ENCODE assay signal across 9 mouse cellular contexts in the genomic region with DNA sequence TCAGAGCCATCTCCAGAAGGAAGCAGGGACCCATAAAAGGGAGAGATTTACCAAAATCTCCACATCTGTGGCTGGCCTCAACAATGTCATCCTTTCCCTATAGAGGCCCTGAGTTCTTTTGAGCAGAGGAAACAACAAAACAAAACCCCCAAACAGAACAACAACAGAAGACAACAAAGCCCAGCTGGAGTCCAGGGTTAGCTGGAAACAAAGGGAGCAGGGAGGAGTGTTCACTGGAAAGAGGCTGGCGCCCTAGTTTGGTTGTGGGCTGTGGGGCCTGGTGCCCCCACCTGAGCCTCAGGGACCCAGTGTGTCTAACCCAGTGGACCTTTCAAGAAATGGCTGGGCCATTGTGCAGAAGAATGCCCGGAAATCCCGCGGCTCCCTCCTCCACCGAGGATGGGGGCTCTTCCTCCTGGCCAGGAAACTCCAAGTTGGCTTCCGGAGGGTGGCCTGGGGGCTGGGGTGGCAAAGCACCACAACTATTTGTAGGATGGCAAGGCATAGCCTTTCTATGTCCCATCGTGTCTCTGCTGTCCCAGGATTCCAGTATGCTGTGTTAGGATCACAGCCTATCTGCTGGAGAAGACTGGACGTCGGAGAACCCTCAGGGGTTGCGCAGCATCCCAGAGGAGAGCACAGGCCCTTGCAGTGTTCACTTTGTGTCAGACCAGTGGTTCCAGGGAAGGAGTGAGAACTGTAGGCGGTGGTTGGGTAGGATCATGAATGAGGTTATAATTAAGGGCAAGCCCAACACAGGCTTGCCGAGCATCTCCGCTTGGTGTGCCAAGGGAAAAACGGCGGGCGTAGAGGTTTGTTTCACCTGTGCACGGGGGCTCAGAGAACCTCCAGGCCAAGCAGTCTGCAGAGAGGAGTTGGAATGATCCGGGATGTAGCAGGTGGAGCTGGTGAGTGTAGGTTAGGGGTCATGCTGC. TPM values are rescaled to one million over a fixed set of nuclear protein-coding genes. Genes with fewer than 3 reads are reported as not detected.
DNase-seq lines count a peak whose midpoint lies in the region; ATAC-seq and TF ChIP-seq lines count a peak whose summit lies in the region.
"Had no signal": no experiment of that assay in that cellular context is flagged by ENCODE, and none has a peak within 500 bp of the region (broad histone marks: within the 10 kb centered on the region; RNA-seq: fewer than 3 reads in every experiment).

No protein-coding gene starts in this region.

- no peak for DNase-seq in forebrain, postnatal 0 days
- no peak for DNase-seq in urinary bladder, postnatal 4 days (ENCODE audit: low spot score in 2 of 2)
- DNase-seq in right cerebral cortex, adult 2 months (ENCODE audit: low spot score in 2 of 2): no peak
- no peak for DNase-seq in left cerebral cortex, adult 8-10 months (ENCODE audit: low spot score in 2 of 2)
- no peak for DNase-seq in c-Kit-positive CD71-positive TER-119-positive erythroid progenitor cells, embryonic 14.5 days (ENCODE audit: low spot score)

- TF ChIP-seq POLR2A in cortical plate, adult 2 months (IDR thresholded peaks at IDR 0.05; ENCODE audit: extremely low read depth, insufficient read depth, low read length): no peak

- 0 out of 2 replicates have a peak overlapping the region, but pooled peaks have one; percentile 3 for H3K4me2 ChIP-seq in forebrain, postnatal 0 days (ENCODE audit: low read depth)
- peak overlapping the region; percentile 80 for H3K4me2 ChIP-seq in intestine, embryonic 15.5 days (replicated peaks)
- H3K4me2 ChIP-seq in lung, embryonic 15.5 days: peak overlapping the region; percentile 60

- peak overlapping the region; percentile 45 for H3K27ac ChIP-seq in cortical plate, adult 2 months (ENCODE audit: insufficient read depth, low read length)
- no peak overlapping the region for H3K27ac ChIP-seq in forebrain, postnatal 0 days (ENCODE audit: low read depth, low read length)
- 0 out of 2 replicates have a peak overlapping the region, but pooled peaks have one; percentile 40 for H3K27ac ChIP-seq in intestine, embryonic 15.5 days
- peak overlapping the region; percentile 65 for H3K27ac ChIP-seq in lung, embryonic 15.5 days

- no peaks in the 10 kb centered on the region for H3K9me3 ChIP-seq in forebrain, postnatal 0 days (ENCODE audit: low read length)
- H3K9me3 ChIP-seq in intestine, embryonic 15.5 days: no peaks in the 10 kb centered on the region
- no peaks in the 10 kb centered on the region for H3K9me3 ChIP-seq in lung, embryonic 15.5 days

- no peak for TF ChIP-seq CTCF in cortical plate, adult 2 months (IDR thresholded peaks at IDR 0.05; ENCODE audit: extremely low read depth, insufficient read depth, low read length)
- no peak for TF ChIP-seq CTCF in forebrain, postnatal 0 days (IDR thresholded peaks at IDR 0.05; ENCODE audit: low read depth)

- H3K9ac ChIP-seq in forebrain, postnatal 0 days: no peak overlapping the region
- H3K9ac ChIP-seq in intestine, embryonic 15.5 days: no peak overlapping the region
- H3K9ac ChIP-seq in lung, embryonic 15.5 days: no peak overlapping the region

- no peaks in the 10 kb centered on the region for H3K4me1 ChIP-seq in cortical plate, adult 2 months (ENCODE audit: control insufficient read depth, insufficient read depth, low read length)
- H3K4me1 ChIP-seq in forebrain, postnatal 0 days (ENCODE audit: insufficient read depth): 0 out of 2 replicates have a peak, but pooled peaks cover 3% of the 10 kb centered on the region
- peaks cover 11% of the 10 kb centered on the region for H3K4me1 ChIP-seq in intestine, embryonic 15.5 days (replicated peaks)
- peaks cover 8% of the 10 kb centered on the region; the same call in 1 of the 2 replicates for H3K4me1 ChIP-seq in lung, embryonic 15.5 days

- no peak; the same call in 1 of the 2 replicates for ATAC-seq in forebrain, postnatal 0 days
- no peak; the same call in 1 of the 2 replicates for ATAC-seq in intestine, embryonic 15.5 days
- peak; percentile 15; the same call in 1 of the 2 replicates for ATAC-seq in lung, embryonic 15.5 days (ENCODE audit: borderline replicate concordance, extremely low read depth, low FRiP score, low TSS enrichment)

- H3K27me3 ChIP-seq in forebrain, postnatal 0 days (ENCODE audit: insufficient read depth, low read length): peaks cover 32% of the 10 kb centered on the region
- H3K27me3 ChIP-seq in intestine, embryonic 15.5 days (replicated peaks): peaks cover 48% of the 10 kb centered on the region
- peaks cover 48% of the 10 kb centered on the region for H3K27me3 ChIP-seq in lung, embryonic 15.5 days

- peak overlapping the region; percentile 22; the same call in 1 of the 2 replicates for H3K4me3 ChIP-seq in cortical plate, adult 2 months (ENCODE audit: insufficient read depth, low read length)
- peak overlapping the region; percentile 9; the same call in 1 of the 2 replicates for H3K4me3 ChIP-seq in forebrain, postnatal 0 days (ENCODE audit: low read depth, low read length)
- peak overlapping the region; percentile 40; the same call in 1 of the 2 replicates for H3K4me3 ChIP-seq in intestine, embryonic 15.5 days (replicated peaks)
- H3K4me3 ChIP-seq in lung, embryonic 15.5 days: peak overlapping the region; percentile 47
- H3K4me3 ChIP-seq: myocyte had no signal

- WGBS in forebrain, postnatal 0 days: 25% methylated on average over 18 of the region's 18 CpGs
- WGBS in intestine, embryonic 15.5 days: 43% methylated on average over 18 of the region's 18 CpGs
- 42% methylated on average over 18 of the region's 18 CpGs for WGBS in lung, embryonic 15.5 days

- no peaks in the 10 kb centered on the region for H3K36me3 ChIP-seq in forebrain, postnatal 0 days (ENCODE audit: insufficient read depth)
- H3K36me3 ChIP-seq in intestine, embryonic 15.5 days: no peaks in the 10 kb centered on the region
- no peaks in the 10 kb centered on the region for H3K36me3 ChIP-seq in lung, embryonic 15.5 days

RNA-seq across cellular contexts. Expression of gene Cldn5, which starts 0.8 kb away (rescaled TPM):
- 88.0 and 88.9 TPM in 2 replicates for polyA plus RNA-seq in cortical plate, adult 2 months (2012; rRNA removed)
- total RNA-seq in forebrain, postnatal 0 days (2014; rRNA removed): 153 and 182 TPM in 2 replicates
- 126 and 137 TPM in 2 replicates for polyA plus RNA-seq in forebrain, postnatal 0 days (2015; fragmentation: Nextera tagmentation; extraction: Ambion mirVana)
- 26.2 and 28.7 TPM in 2 replicates for polyA plus RNA-seq in intestine, embryonic 15.5 days (2015; fragmentation: Nextera tagmentation; extraction: Ambion mirVana)
- 117 and 126 TPM in 2 replicates for polyA plus RNA-seq in lung, embryonic 15.5 days (2015; fragmentation: Nextera tagmentation; extraction: Ambion mirVana)
- total RNA-seq in left cerebral cortex, adult 8-10 months (2022): 10 to 100 TPM; 33.1 to 37.2 (median 35.2) TPM

RNA-seq across cellular contexts. Expression of gene Ufd1, which starts 35.7 kb away (rescaled TPM):
- polyA plus RNA-seq in cortical plate, adult 2 months (2012; rRNA removed): 82.7 and 85.3 TPM in 2 replicates
- 70.3 and 73.9 TPM in 2 replicates for total RNA-seq in forebrain, postnatal 0 days (2014; rRNA removed)
- 124 and 134 TPM in 2 replicates for polyA plus RNA-seq in forebrain, postnatal 0 days (2015; fragmentation: Nextera tagmentation; extraction: Ambion mirVana)
- 69.1 and 74.8 TPM in 2 replicates for polyA plus RNA-seq in intestine, embryonic 15.5 days (2015; fragmentation: Nextera tagmentation; extraction: Ambion mirVana)
- polyA plus RNA-seq in lung, embryonic 15.5 days (2015; fragmentation: Nextera tagmentation; extraction: Ambion mirVana): 92.2 and 94.1 TPM in 2 replicates
- 100 to 1,000 TPM; 104 to 118 (median 107) TPM for total RNA-seq in left cerebral cortex, adult 8-10 months (2022)

RNA-seq across cellular contexts. Expression of gene Cdc45, which starts 35.9 kb away (rescaled TPM):
- polyA plus RNA-seq in cortical plate, adult 2 months (2012; rRNA removed): 2.5 and 2.9 TPM in 2 replicates
- total RNA-seq in forebrain, postnatal 0 days (2014; rRNA removed): 7.0 and 11.7 TPM in 2 replicates
- polyA plus RNA-seq in forebrain, postnatal 0 days (2015; fragmentation: Nextera tagmentation; extraction: Ambion mirVana): 5.5 and 6.4 TPM in 2 replicates
- 37.2 and 39.3 TPM in 2 replicates for polyA plus RNA-seq in intestine, embryonic 15.5 days (2015; fragmentation: Nextera tagmentation; extraction: Ambion mirVana)
- 56.5 and 59.3 TPM in 2 replicates for polyA plus RNA-seq in lung, embryonic 15.5 days (2015; fragmentation: Nextera tagmentation; extraction: Ambion mirVana)
- 1 to 10 TPM; 2.0 to 2.9 (median 2.2) TPM for total RNA-seq in left cerebral cortex, adult 8-10 months (2022)

Comparison
In these comparisons a context has a peak if more than half of its experiments do, and no peak if none do; other contexts are left out.
1. H3K4me2 ChIP-seq: peak in every context shown above with its lines; median percentile 80 in intestine, embryonic 15.5 days; 60 in lung, embryonic 15.5 days; 3 in forebrain, postnatal 0 days.